Mouse (Mus musculus) liver, embryonic 16.5 days (tissue): ENCODE data around the gene Apoa1. TPM values are rescaled to one million over a fixed set of nuclear protein-coding genes. Genes with fewer than 3 reads are reported as not detected.

ENCODE experiments used
- ATAC-seq: fragments of 200-750 bp; cut with Nextera tagmentation; 2 replicates; pipeline ENCODE4 v1.8.0; 2017; ENCODE audit warnings: low read depth, mild to moderate bottlenecking, moderate number of reproducible peaks, moderate library complexity
- H3K27ac ChIP-seq: fragments of 300-500 bp; sonication (generic); 2 replicates; pipeline ENCODE4 v1.5.1; 2014; ENCODE audit warnings: mild to moderate bottlenecking, low read length
- H3K27me3 ChIP-seq: fragments of 300-500 bp; sonication (generic); 2 replicates; pipeline ENCODE4 v1.6.1; 2014; ENCODE audit warnings: low read depth, low read length, mixed read lengths; ENCODE audit not compliant: control insufficient read depth, insufficient read depth
- H3K36me3 ChIP-seq: fragments of 300-500 bp; sonication (generic); 2 replicates; pipeline ENCODE4 v1.6.1; 2014; ENCODE audit warnings: mild to moderate bottlenecking; ENCODE audit not compliant: control insufficient read depth, insufficient read depth
- H3K4me1 ChIP-seq: fragments of 300-500 bp; sonication (generic); 2 replicates; pipeline ENCODE4 v1.6.1; 2014; ENCODE audit warnings: low read depth, low read length, mixed read lengths; ENCODE audit not compliant: control insufficient read depth
- H3K4me2 ChIP-seq: fragments of 300-500 bp; sonication (generic); 2 replicates; pipeline ENCODE4 v1.6.1; 2014; ENCODE audit warnings: low read depth, low read length, mixed read lengths
- H3K4me3 ChIP-seq: fragments of 300-500 bp; sonication (generic); 2 replicates; pipeline ENCODE4 v1.5.1; 2014; ENCODE audit warnings: low read depth, mild to moderate bottlenecking, low read length
- H3K9ac ChIP-seq: fragments of 300-500 bp; sonication (generic); 2 replicates; pipeline ENCODE4 v1.6.1; 2014; ENCODE audit warnings: low read depth, low read length
- H3K9me3 ChIP-seq: fragments of 300-500 bp; sonication (generic); replicated peaks from 2 replicates; pipeline ENCODE4 v1.6.1; 2016; ENCODE audit warnings: low read length; ENCODE audit not compliant: control insufficient read depth
- WGBS: fragments of 180-500 bp; shearing (Covaris S2); extraction: QIAGEN DNeasy Blood & Tissue Kit; methylation state at CpG from one replicate; pipeline ENCODE4 v1.1.7; 2014; ENCODE audit not compliant: insufficient replicate concordance; 5-methylcytosine and 5-hydroxymethylcytosine counted together
- polyA plus RNA-seq: library from polyadenylated mRNA; unstranded; fragments of >200 nt; fragmentation: Nextera tagmentation; extraction: Ambion mirVana; gene quantifications from 2 replicates; pipeline ENCODE4 v1.2.1, GENCODE M21; 2015

Apoa1 gene
- polyA plus RNA-seq, 1 experiment from 2014 or later: 7,451 TPM

DNA sequence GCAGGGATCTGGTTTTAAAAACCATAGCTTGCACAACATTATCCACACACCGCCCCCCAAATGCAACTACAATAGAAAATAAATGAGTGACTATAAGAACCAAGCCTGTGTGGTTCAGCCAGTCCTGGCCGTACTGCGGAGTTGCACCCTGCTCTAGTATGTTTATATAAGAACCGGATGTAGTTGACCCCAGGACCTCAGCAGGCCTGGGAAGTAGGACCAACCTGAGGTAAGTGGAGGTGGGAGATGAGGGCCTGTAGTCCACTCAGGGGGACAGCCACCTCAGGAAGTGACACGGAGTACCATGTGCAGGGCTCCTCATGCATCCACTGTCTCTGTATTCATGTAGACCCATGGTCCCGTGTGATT lies 20.9 kb upstream of the Apoa1 start:
- H3K27ac ChIP-seq: peak overlapping the region; percentile 16
- H3K4me1 ChIP-seq: peaks cover 9% of the 10 kb centered on the region
- H3K9me3 ChIP-seq: no peaks in the 10 kb centered on the region
- no peaks in the 10 kb centered on the region for H3K27me3 ChIP-seq
- H3K36me3 ChIP-seq: peaks cover 2% of the 10 kb centered on the region; the same call in 1 of the 2 replicates
- ATAC-seq: peak; percentile 51
- no peak overlapping the region for H3K4me3 ChIP-seq
- no peak overlapping the region for H3K9ac ChIP-seq
- 69% methylated on average over 6 of the region's 6 CpGs for WGBS
- H3K4me2 ChIP-seq: no peak overlapping the region

DNA sequence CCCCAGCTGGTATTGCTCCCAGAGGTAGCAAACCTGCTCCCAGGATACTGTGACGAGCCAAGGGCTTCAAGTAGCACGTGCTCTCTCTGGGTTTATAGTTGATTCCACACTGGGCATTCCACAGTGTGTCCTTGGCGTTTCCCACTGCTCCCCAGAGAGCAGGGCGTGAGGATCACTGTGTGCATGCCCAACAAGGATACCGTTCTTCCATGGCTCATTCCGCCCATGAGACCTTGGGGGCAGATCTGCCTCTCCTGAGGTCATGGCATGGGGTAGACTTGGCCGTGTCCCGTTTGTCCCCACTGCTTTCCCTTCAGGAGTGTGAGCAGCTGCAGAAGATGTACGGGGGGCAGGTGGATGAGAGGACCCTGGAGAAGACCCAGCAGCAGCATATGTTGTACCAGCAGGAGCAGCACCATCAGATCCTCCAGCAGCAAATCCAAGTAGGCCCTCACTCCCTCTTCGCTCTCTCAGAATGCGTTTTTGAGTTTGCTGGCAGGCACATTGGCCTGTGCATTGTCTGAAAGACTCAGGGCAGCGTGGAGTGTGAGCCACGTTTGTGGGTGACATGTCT lies 19.9 kb upstream of the Apoa1 start:
- Histone ChIP-seq H3K4me3 (no peak overlapping the region), H3K27ac (no peak overlapping the region), H3K4me2 (no peak overlapping the region), H3K9me3 (no peaks in the 10 kb centered on the region), H3K36me3 (peaks cover 2% of the 10 kb centered on the region; the same call in 1 of the 2 replicates), H3K4me1 (peaks cover 9% of the 10 kb centered on the region), H3K27me3 (no peaks in the 10 kb centered on the region), H3K9ac (no peak overlapping the region)
- 77% methylated on average over 13 of the region's 13 CpGs for WGBS
- ATAC-seq: no peak

DNA sequence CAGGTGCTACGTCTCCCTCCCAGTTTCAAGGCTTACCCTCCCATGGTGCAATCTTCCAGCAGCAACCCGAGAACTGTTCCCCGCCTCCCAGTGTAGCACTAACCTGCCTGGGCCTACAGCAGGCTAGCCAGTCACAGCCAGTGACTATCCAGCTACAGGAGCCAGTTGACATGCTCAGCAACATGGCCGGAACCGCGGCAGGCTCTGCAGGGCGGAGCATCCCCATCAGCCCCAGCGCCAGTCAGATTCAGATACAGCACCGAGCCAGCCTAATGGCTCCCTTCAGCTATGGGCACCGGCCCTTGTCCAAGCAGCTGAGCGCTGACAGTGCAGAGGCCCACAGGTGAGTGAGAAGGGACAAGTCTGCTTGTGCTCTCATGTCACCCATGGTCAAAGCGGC lies 17.9 kb upstream of the Apoa1 start:
- Histone ChIP-seq H3K27ac (no peak overlapping the region), H3K4me2 (no peak overlapping the region), H3K9ac (no peak overlapping the region), H3K36me3 (no peaks in the 10 kb centered on the region; the same call in 1 of the 2 replicates), H3K9me3 (no peaks in the 10 kb centered on the region), H3K27me3 (no peaks in the 10 kb centered on the region), H3K4me1 (peaks cover 20% of the 10 kb centered on the region), H3K4me3 (no peak overlapping the region)
- WGBS: 75% methylated on average over 12 of the region's 12 CpGs
- no peak for ATAC-seq

DNA sequence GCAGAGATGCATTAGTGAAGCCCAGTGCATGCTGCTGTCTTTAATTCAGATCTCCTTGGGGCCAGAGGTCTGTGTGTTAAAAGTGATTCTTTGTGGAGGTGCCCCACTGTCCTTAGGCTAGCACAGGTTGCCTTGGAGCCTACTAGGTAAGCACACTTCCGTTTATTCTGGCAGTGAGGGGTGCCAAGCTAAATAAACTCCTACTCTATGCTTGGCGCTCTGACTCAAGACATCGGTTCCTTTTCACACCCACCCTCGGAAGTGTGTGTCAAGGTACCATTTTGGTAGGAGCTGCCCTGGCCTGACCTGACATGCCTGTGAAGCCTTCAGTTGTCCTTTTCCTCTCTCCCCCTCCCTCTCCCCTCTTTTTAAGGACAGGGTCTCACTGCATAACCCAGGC lies 14.1 kb upstream of the Apoa1 start:
- H3K4me3 ChIP-seq: no peak overlapping the region
- no peaks in the 10 kb centered on the region for H3K27me3 ChIP-seq
- H3K27ac ChIP-seq: no peak overlapping the region
- peaks cover 31% of the 10 kb centered on the region for H3K4me1 ChIP-seq
- H3K36me3 ChIP-seq: no peaks in the 10 kb centered on the region
- H3K9ac ChIP-seq: no peak overlapping the region
- ATAC-seq: no peak
- H3K4me2 ChIP-seq: no peak overlapping the region
- H3K9me3 ChIP-seq: no peaks in the 10 kb centered on the region
- WGBS: 76% methylated on average over 4 of the region's 4 CpGs

DNA sequence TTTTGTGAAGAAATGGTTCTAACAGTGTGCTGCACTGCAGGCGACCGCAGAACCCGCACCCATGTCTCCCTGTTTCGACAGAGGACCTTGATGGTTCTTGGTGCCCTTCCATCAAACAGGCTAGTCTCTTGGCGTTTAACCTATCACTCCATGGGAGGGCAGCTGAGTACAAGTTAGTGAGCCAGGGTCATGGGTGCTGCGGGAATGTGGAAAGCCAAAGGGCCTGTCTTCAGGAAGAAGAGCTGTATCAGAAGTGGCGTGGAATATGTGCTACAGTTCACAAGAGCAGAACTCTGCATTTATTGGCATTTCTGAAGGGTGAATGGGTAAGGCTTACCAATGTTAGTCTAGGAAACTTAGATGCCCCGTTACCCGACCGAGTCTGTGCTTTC lies 13.4 kb upstream of the Apoa1 start:
- 64% methylated on average over 10 of the region's 10 CpGs for WGBS
- H3K4me1 ChIP-seq: peaks cover 31% of the 10 kb centered on the region

DNA sequence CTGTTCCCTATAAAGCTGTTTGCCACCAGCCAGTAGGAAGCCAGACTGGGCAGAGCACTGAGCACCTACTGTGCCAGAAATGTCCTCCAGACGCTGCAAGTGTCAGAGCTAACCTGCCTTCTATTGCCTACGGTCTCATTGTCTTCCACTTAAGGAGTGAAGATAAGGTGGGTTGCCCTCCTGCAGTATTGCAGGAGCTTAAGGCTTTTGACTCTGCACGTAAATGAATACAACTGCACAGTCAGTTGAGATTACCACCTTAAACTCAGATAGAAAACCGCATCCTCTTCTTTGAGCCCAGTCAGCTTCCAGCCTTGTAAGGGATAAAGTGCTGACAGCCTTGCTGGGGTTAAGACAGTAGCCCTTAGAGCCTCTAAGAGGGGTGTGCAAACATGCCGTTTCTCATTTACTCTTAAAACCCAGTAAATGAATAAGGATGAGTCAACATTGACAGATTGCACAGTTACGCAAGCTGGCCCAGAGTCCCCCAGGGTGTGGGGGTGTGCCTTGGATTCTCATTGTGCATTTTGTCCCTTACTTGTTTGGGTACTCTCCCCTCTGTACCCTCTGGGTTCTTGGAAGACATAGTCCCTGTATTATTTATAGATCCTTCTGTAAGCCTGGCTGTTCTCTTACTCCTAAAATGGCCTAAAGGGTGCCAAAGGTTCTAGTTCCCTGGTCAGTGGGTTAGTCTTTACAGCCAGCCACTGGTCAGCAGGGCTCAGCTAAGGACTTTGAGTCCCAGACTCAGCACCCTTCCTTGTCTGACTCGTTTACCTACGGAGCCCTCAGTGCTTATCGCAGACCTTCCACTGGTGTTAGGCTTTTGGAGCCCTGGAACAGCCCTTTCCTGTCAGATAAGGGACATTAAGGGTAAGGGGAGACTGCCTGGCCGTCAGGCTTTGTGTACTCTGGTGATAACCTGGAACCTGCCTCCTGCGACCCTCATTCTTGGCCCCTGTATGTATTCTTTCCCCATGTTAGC lies 12.8 kb upstream of the Apoa1 start:
- peak; percentile 77 for ATAC-seq
- Histone ChIP-seq H3K9ac (0 out of 2 replicates have a peak overlapping the region, but pooled peaks have one; percentile 26), H3K27me3 (no peaks in the 10 kb centered on the region), H3K4me1 (peaks cover 31% of the 10 kb centered on the region), H3K4me2 (peak overlapping the region; percentile 28), H3K27ac (peak overlapping the region; percentile 70), H3K36me3 (no peaks in the 10 kb centered on the region), H3K4me3 (no peak overlapping the region), H3K9me3 (no peaks in the 10 kb centered on the region)
- WGBS: 14% methylated on average over 11 of the region's 11 CpGs

More for the DNA sequence above, 13.4 kb upstream of the Apoa1 start:
- Histone ChIP-seq H3K9me3 (no peaks in the 10 kb centered on the region), H3K27ac (peak overlapping the region; percentile 49), H3K9ac (no peak overlapping the region), H3K4me2 (0 out of 2 replicates have a peak overlapping the region, but pooled peaks have one; percentile 28), H3K4me3 (no peak overlapping the region), H3K36me3 (no peaks in the 10 kb centered on the region), H3K27me3 (no peaks in the 10 kb centered on the region)
- no peak for ATAC-seq

DNA sequence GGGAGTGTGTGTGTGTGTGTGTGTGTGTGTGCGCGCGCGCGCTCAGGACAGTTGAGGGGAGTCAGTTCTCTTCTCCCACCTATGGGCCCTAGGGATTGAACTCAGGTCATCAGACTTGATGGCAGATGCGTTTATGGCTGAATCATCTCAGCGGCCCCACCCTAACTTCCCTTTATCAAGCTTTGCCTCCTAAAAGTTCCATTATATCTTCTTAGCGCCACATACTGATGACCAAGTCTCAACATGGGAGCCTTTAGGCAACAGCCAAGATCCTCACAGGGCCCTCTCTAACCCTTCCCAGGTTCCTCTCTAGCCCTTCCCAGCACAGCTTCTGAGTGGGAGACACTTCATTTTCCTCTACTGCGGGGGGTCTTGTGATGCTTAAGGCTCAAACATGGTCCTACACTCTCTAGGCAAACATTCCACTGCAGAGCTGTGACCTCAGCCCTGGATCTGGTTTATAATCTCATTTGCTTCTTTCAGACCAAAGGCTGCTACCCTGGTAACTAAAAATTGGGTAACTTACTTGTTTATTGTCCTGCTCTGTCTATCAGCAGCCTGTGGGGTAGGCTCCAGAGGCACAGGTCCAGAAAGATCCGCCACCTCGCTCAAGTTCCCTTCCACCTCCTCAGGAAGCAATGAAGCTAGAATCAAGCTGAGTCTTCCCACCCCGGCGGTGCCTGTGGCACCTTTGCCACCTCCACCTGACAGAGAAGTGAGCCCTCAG lies 11.5 kb upstream of the Apoa1 start:
- H3K27ac ChIP-seq: peak overlapping the region; percentile 70
- ATAC-seq: peak; percentile 48
- peaks cover 31% of the 10 kb centered on the region for H3K4me1 ChIP-seq

DNA sequence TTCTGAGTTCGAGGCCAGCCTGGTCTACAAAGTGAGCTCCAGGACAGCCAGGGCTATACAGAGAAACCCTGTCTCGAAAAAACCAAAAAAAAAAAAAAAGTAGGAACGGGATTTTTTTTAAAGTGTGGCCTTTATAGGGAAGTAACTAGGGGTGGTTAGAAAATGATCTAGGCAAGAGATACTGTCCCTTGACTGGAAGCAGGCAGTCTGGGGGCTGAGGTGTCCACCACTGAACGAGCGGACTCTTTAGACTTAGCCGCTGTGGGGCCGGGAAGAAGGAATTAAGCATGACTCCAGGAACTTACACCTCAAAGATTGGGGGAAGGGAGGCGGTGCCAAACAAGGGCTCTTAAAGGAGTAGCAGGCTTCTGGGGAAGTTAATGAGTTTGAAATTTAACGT lies 10.2 kb upstream of the Apoa1 start:
- no peak overlapping the region for H3K9ac ChIP-seq
- H3K4me1 ChIP-seq: peaks cover 31% of the 10 kb centered on the region
- no peak overlapping the region for H3K27ac ChIP-seq
- no peak for ATAC-seq
- no peaks in the 10 kb centered on the region for H3K27me3 ChIP-seq
- H3K9me3 ChIP-seq: no peaks in the 10 kb centered on the region
- WGBS: 51% methylated on average over 9 of the region's 9 CpGs
- H3K36me3 ChIP-seq: no peaks in the 10 kb centered on the region
- H3K4me2 ChIP-seq: no peak overlapping the region
- no peak overlapping the region for H3K4me3 ChIP-seq

More for the DNA sequence above, 11.5 kb upstream of the Apoa1 start:
- Histone ChIP-seq H3K4me2 (no peak overlapping the region), H3K27me3 (no peaks in the 10 kb centered on the region), H3K9ac (no peak overlapping the region), H3K9me3 (no peaks in the 10 kb centered on the region), H3K4me3 (no peak overlapping the region), H3K36me3 (no peaks in the 10 kb centered on the region)
- 69% methylated on average over 13 of the region's 13 CpGs for WGBS
